Mouse (Mus musculus): ENCODE results near the gene Rps6ka3.

Gene Rps6ka3

DNA sequence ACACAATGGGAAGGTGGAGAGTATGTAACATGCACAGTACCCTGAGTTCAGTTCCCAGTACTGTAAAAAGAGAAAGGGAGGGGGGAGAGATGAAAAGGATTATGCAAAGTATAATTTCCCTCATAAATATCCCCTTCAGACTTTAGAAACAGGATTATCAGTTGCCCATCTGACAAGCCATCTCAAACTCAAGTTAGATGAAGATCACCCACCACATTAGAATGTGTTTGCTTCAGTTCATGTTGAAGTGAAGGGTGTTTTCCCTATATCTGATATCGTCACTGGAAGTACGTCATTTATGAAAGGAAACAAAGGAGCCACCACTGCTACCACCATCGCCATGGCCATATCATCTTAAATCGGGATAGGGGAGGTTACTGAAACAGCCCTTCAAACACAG lies at the start of gene Rps6ka3:
TSS of gene Rps6ka3 (plus strand) at position 301 of the 400 bp plus-strand sequence.
- no peak for DNase-seq (ENCODE audit: low read depth, low spot score)

DNA sequence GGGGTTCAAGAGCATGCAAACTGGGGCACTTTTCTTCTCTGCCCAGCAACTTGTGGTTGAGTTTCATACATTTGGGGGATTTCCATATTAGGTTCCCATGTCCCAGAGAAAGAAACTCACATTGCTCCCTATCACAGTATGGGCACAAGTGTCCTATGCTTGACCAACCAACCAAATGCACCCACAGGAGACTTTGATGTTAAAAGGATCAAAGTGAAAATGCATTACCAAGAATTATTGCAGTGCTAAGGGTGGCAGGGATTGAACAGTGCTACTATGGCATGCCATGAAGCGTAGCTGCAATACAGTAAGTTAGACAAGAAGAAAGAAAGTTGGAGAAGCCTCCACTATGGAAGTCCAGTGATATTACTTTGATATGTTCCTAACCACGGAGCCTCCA lies 40.9 kb upstream of the Rps6ka3 start:
- DNase-seq (ENCODE audit: low read depth, low spot score) = no peak

DNA sequence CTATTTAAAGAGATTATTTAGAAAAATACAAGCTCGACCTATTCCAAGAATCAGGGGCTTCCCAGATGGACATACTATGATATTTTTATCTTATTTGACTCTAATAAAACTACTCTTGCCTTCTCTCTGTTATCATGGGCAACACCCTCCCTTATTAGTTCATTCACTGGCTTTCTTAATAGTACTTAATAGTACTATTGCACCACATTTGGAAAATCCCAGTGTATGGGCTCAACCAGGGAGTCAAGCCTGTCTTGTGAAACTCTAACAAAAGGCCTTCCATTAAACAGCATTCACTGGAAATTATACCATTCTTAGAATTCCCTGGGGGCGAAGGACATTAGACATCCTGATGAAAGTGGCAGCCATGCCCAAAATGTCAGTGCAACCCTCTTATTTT lies 38.5 kb upstream of the Rps6ka3 start:
- no peak for DNase-seq (ENCODE audit: low read depth, low spot score)

DNA sequence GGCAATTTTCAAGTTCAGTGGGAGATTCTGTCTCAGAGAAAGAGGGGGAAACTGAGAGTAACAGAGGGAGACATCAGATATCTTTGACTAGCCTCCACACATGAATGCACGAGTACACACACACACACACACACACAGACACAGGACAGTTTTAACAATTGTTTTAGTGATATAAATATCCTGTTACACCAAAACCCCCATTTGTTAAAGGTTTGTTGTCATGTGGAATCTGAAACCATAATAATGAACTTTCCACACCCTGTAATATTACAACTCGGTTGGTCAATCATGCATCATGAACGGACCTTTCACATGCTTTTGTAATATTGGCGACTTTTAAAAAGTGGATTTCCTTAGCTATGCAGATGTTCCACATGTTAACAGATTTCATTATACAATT lies 18.5 kb upstream of the Rps6ka3 start:
- DNase-seq (ENCODE audit: low read depth, low spot score) = no peak

DNA sequence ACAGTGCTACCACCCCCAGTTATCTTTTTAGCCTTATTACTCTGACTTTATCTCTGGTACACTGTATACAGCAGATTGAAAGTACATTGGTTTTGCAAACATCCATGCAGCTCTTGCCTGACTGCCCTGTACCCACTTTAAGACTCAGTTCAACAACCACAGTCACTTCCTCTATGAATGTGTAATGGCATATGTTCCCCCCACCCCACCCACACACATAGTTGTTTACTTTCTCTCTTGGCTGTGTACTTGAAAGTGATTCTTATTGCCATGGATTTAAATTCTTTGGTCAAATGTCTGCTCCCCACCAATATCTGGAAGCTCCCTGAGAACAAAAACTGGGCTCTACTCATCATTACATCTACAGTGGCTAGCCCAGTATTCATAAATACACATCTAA lies 10.6 kb upstream of the Rps6ka3 start:
- no peak for DNase-seq (ENCODE audit: low read depth, low spot score)

DNA sequence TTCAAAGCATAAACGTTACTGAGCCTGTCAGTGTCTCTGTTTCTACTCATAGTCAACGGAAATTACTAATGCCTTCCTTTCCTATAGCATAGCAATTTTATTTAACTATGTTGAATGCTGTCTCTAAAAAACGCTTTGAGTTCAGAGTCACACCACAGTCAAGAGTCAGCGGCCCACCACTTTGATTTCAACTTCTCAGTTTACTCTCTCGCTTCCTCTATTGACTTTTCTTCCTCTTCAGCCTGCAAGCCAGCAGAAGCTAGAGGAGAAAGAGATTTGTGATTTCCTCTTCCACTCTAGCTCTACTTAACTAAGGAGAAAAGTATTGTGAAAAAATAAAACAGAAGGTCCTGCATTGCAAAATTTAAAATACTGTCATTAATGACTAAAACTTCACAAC lies 10.0 kb upstream of the Rps6ka3 start:
- DNase-seq (ENCODE audit: low read depth, low spot score) = no peak

DNA sequence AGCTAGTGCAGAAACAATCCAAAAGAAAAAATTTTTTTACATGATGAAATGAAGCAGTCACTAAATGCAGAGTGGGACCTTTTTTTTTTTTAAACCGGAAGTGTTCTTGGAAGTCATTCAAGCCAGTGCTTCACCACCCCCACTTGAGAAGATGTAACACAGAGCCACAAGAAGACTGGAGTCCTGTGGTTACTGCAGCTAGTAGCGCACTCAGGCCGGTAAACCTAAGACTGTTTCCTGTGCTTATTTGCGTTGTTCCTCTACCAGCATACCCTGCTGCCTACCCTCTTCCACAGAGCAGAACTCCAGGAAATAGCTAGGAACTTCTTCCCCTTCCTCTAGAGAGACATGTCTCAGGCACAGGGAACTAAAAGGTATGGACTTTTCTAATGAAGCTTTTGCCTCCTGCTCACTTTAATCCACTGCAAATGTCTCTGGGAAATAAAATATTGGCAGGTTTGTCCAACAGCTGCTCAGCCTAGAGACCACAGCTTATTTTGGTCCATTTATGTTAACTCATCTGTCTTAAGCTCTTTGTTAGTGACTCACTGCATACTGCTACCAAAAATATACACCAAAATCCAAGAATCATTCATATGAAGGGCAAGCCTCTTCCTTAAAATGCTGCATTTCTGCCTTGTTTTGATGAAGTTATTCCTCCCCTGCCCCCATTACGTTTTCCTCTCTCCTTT lies 931 bp downstream of the Rps6ka3 start:
- no peak for DNase-seq (ENCODE audit: low read depth, low spot score)

DNA sequence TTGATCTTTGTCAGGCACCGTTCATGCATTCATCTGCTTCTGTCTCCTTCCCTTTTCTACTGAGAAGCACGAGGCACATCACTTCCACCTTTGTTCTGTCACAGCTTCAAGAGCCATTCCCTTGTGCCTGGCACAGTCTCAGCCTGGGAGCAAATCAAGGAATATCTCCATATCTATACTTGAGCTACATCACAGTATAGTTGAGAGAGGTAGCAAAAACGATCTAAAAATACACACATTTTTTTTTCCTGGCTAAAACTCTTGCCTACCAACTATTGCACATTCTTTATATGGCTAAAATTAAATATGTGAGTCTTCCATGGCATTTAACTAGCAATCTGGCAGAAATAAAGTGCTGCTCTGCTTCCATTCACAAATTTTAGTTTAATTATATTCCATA lies 5.1 kb downstream of the Rps6ka3 start:
- no peak for DNase-seq (ENCODE audit: low read depth, low spot score)

DNA sequence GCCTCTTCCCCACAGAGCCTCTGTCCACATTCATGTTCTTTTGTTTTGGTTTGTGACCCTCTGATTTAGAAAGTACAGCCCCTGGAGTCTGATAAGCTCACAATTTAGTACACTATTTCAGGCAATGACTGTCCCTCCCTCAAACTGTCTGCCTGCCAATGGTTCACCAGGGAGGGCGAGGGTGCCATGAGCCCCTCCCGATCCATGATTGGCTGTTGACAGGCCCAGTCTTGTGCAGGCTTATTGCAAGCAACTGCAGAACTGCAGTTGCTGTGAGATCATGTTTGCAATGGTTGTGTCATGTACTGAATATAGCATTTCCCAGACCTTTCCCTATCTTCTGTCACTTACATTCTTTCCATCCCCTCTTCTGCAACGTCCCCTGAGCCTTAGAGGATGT lies 12.4 kb downstream of the Rps6ka3 start:
- DNase-seq (ENCODE audit: low read depth, low spot score) = no peak

DNA sequence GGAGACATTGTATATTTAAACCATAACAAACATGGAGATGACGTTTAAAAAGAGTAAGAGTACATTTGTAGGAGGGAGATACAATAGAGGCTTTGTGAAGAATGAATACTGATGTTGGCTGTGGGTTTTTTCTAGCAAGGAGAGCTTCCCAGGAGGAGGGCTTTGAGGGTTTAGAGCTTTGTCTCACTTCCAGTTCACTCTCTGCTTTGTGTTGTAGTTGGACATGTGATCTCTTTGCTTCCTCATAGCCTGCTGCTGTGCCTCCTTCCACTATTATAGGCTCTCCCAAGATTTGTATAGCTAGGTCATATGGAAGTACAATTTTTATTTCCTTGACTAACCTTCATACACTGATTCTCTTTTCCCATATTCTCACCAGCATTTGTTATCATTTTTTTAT lies 27.2 kb downstream of the Rps6ka3 start:
- DNase-seq (ENCODE audit: low read depth, low spot score) = no peak

DNA sequence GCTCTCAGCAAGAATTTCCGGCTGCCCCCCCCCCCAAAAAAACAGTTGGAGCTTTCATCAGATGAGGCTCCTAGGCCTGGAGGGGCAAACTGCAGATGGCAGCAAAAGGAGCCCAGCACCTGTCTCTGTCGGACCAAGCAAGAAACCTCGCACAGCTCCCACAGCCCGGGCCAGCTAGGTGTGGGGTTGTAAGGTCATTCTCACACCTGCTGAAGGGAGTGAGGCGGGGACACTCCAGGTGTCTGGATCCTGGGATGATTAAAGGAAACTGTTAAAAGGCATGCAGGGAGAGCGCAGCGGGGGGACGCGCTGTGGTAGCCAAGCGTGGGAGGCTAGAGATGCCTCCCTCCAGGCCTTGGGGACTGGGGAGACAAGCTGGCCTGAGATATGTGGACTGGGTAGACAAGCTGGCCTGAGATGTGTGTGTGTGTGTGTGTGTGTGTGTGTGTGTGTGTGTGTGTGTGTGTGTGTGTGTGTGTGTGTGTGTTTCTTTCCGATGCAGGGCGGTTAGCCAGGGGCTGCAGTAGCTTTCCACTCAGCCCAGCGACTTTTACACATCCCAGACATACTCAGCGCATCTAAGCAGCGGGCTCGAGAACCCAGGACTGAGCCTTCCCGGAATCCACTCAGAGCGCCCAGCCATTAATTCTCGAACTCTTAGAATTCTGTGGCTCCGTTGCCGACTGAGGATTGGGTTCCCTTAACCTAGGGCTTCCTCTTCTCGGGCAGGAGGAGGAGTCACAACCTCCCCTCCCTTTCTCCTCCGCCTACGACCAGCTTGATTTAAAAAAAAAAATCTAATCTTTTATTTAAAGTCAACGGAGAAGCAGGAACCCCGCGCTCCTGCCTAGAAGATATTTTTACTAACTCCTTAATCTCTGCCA lies 44.1 kb downstream of the Rps6ka3 start:
- no peak for DNase-seq (ENCODE audit: low read depth, low spot score)

DNA sequence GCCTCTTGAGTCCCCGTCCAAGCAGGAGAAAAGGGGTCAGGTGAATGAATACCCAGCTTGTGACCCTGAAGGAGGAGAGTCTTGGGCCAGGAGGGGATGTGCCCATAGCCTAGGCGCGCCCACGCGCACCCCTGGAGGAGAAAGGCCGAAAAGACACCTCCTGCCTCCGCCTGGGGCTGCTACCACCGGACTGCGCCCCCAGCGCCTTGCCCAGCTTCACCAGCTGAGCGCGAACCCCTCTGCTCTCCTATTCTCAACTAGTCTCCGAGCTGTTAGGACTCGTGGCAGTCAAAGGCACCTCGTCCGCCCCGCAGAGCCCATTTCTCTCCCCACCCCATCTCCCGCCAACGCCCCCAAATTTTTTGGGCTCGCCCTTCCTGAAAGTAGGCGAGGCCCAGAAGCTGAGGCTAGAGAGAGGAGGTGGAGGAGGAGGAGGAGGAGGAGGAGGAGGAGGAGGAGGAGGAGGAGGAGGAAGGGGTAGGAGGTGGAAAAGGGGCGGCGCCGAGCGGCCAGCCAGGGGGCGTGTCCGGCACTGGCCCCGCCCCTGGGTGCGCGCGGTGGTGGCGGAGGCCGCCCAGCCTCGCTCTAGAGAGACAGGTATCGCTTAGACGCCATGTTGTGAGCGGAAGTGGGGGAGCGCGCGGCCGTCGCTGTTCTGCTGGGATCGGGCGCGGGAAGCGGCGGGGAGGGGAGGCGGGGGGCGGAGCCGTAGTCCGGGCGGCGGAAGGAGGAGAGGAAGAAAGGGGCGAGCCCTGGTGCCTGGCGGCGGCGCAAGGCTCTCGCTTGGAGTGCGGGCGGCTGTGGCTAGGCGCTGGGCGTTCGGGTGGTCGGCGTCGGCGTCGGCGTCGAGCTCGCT lies 45.2 kb downstream of the Rps6ka3 start:
- DNase-seq (ENCODE audit: low read depth, low spot score) = peak; percentile 76

DNA sequence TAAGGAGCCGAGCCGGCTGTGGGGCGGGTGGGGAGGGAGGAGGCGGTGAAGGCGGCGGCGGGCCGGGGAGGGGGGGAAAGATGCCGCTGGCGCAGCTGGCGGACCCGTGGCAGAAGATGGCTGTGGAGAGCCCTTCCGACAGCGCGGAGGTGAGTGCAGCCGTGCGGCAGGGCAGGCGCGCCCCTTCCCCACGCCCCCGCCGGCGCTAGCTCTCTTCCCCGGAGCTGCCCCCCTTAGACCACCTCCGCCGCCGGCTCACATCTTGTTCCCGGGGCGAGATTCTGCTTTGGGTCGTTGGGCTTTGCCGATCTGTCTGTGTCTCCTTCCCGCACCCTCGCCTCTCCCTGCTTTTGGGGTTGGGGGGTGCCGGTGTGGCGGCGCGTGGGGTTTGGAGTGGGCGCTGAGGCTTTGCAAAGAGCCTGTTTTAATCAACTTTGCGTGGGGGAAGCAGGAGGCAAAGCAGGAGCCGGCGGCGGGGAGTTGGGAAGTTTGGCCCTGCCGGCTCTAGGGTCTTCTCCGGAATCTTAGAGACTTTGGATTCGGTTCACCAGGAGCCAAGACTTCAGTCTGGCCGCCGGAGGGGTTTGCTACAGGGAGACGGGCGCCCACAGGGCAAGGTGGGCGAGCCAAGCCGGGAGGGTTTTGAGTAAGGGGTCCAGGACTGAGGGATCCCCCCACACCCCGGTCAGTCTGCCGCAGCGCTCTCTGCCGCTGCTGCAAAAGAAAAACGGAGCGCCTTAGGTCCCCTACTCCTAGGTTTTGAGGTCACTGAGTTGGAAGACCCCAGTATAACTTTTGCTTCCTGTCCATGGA lies 46.1 kb downstream of the Rps6ka3 start:
- no peak for DNase-seq (ENCODE audit: low read depth, low spot score)

DNA sequence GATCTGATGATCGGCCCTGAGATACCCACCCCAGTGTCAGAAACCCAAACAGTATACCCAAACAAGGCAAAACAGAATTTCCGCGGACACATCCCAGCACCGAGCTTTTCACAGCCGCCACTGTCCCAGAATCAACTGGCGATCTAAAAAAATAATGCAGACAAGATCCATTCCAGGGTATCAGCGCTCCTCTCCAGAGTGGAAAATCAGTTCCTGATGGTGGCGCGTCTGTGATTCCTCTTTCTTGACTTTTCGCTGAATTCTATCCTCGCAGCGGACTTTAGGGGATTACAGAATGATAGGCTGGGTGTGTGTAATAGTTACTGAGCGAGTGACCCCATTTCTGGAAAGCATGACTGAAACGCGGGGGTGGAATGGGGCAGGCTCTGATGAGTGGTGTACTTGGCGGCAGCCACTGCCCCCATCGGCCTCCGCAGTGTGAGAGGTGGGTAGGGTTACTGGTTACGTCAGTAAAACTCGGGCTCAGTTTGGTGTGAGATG lies 46.9 kb downstream of the Rps6ka3 start:
- DNase-seq (ENCODE audit: low read depth, low spot score) = no peak

DNA sequence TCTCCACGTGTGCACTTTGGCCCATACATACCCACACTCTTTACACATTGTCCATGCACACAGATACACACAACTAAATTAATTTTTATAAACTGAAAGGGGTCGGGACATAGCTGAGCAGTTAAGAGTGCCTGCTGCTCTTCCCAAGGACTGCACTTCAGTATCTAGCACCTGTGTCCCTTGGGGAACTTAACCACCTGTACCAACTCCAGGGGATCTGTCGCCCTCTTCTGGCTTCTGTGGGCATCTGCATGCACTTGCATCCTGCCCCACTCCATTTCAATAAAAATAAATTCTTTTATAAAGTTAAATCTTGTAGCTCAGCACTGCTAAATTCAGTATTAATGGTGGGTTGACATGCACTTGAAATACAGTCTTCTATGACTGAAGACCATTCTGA lies 54.6 kb downstream of the Rps6ka3 start:
- peak; percentile 24 for DNase-seq (ENCODE audit: low read depth, low spot score)

DNA sequence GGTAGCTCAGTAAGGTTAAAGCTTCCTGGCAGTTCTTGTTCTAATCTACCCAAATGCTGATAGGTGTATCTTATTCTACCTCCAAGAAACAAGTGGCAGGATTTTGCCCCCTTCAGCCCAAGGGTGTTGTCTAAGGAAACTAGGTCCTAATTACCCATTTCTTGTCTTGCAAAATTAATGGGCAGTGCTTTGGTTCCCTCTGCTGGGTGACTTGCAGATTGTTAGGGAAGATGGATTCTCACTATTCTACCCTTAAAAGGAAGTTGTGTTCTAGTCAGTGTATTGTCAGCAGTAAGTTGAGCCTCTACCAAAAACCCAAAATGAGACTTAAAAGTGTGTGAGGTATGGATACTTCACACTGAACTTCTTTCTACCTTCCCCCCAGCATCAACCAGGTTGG lies 59.0 kb downstream of the Rps6ka3 start:
- no peak for DNase-seq (ENCODE audit: low read depth, low spot score)

DNA sequence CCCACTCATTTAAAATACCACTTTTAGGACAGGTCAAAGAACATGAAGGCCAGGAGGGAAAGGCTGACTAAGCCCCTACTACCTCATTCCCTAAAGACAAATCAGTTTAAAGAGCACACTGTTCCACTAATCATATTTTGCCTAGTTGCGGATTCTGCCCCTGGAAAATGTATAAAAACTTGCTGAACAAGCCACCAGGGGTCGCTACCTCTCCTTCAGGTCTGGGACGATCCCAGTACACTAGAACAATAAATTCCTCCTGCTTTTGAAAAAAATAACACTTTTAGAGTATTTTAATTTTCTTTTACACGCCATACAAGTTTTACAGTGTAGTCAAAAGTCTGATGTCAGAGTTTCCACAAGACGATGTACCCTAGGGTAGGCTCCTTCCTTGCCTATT lies 76.7 kb downstream of the Rps6ka3 start:
- DNase-seq (ENCODE audit: low read depth, low spot score) = no peak

DNA sequence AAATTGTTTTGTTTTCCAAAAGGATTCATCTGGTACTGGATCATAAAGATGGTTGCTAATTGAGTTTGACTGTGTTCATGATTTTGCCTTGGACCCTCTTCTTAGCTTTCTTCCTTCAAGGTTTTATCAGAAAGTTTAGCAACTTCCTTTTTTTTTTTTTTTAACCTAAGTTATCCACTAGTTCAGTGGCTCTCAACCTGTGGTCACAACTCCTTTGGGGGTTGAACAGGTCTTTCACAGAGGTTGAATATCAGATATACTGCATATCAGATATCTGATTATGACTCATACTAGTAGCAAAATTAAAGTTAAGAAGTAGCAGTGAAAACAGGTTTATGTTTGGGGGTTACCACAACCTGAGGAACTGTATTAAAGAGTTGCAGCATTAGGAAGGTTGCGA lies 85.8 kb downstream of the Rps6ka3 start:
- no peak for DNase-seq (ENCODE audit: low read depth, low spot score)

DNA sequence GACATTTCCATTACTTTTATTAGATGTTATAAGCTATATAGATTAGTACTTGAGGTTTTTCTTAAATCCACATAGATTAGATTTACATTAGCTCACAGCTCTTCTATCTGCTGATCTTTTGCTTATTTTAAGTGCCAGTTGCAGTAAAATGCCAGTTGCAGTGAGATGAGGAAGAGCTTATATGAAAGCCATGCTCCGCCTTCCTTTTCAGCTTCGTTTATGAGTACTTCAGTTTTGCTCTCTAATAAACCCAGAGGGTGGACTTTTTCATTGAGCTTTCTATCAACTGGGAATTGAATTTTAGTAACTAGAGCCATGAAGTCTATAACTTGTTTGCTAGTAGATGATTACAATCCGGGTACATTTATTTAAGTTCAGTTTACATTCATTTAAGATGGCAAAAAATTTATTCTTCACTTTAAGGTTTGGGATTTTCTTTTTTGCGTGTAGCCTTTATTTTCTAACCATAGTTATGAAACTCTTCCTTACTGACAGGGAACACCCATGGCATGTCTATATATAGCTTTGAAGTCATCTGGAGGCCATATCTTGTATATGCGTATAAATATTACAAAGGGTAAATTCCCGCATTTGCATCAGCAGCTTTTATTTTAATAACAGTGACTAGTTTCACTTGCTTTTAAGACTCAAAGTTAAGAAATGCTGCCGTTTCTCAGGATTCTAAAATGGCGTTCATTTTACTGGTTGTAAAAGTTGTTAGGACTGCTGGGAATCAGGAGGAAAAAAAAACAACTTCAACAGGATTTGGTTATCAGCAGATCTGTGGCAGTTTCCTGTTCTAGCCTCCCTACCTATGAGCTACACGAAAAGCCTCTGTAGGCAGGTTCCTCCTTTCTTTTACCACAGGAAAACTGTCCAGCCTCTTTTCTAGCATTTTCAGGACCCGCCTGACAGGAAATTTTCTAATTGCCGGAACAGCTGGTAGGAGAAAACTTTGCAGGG lies 92.5 kb downstream of the Rps6ka3 start:
- DNase-seq (ENCODE audit: low read depth, low spot score) = no peak

DNA sequence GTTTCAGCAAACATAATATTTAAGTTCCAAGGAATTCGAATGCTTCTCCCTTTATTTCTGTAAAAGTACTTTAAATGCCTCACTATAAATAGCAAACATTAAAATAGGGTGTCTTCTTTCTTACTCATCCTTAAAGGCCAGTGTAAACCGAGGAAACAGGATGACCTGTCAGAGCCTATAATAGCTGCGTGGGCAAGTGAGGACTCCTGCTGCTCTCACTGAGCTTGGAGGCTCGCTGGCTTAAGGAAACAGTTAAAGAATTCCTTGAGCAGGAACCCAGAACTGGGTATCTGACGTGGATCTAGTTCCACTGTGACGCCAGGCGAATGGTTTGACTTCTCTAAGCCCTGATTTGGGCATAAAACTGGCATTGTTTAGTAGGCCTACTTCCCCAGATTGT lies 105.2 kb downstream of the Rps6ka3 start:
- DNase-seq (ENCODE audit: low read depth, low spot score) = no peak

Data from c-Kit-negative CD71-positive TER-119-positive erythroid progenitor cells, embryonic 14.5 days (primary cell).